Mouse (Mus musculus) subcutaneous adipose tissue, adult 2 months (tissue): ENCODE measurements around the gene Pi16. TPM values are rescaled to one million over a fixed set of nuclear protein-coding genes. Genes with fewer than 3 reads are reported as not detected.

Experiments used
- polyA plus RNA-seq: library from polyadenylated mRNA; depleted of rRNA; stranded (reverse); fragments of >200 nt; gene quantifications from 2 replicates; pipeline ENCODE4 v1.2.3, GENCODE M21; 2012; ENCODE audit warnings: low replicate concordance; rRNA removed

The Pi16 gene
- 58.9 and 112 TPM in 2 replicates for polyA plus RNA-seq

GRCm38 (mm10) chr17:29317380-29317779 lies at the start of gene Pi16:
TSS of gene Pi16 (plus strand) at chr17:29317680.

GRCm38 (mm10) chr17:29268682-29269348 lies 48.7 kb upstream of the Pi16 start, which contains the start of gene BC004004:
TSS of gene BC004004 (plus strand) at chr17:29268788.

DNA sequence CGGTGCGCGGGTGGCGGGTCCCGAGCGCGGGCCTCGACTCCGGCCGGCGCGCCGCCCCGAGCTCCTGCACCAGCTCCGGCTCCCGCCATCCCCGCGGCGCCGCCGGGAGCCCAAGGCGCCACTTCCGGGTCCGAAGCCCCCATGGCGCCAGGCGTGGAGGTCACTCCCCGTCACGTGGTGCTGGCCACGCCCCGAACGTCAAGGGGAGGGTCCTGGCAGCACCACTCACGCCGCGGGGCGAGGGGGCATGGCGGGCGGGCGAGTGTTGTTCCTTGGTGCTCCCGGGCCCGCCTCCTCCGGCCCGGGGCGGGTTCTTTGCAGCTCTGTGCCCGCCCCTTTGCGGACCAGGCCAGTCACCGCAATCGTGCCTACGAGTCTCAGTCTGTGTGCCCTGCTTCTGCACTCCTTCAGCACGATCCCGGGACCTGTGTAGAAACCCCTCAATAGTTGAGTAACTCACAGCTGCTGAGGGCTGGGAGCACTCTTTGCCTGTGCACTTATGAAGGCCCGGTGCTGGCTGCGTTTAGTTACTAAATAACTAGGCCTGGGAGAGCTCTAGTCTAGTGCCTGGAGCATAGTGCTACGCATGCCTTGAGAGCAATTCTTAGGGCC lies 30.3 kb downstream of the Pi16 start, which contains the start of gene Mtch1:
Gene Mtch1 (minus strand): TSS at position 290 of the 612 bp plus-strand sequence.

DNA sequence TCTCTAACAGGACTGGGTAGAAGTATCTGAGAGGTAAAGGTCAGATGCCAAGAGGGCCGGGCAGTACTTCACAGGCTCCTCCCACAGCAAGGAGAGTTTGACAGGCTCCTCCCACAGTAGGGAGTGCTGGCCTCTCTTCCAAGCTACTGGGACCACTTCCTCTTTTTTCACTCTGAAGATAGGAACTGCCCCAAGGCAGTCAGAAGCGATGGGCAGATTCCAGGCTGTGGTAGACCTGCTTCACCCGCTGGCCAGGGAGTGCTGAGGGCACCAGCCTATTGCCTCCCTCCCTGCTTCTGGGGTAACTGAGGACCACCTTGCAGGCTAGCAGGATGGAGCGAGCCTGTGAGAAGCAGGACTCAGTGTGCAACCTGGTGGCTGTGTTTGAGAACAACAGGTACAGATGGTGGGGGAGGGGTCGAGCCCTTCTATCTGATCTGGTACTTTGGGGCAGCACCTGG lies 43.3 kb downstream of the Pi16 start, which contains the start of gene Fgd2:
Gene Fgd2 (plus strand): TSS at position 154 of the 461 bp plus-strand sequence.

Other genes starting within 250 kb of the Pi16 start
- gene Cdkn1a, start 226.7 kb upstream of the Pi16 start, polyA plus RNA-seq: 25.4 and 107 TPM in 2 replicates
- 1.1 and 6.9 TPM in 2 replicates for gene Rab44, start 203.5 kb upstream of the Pi16 start, polyA plus RNA-seq
- gene Cpne5, start 79.5 kb upstream of the Pi16 start, polyA plus RNA-seq: 0.29 and 25.8 TPM in 2 replicates
- 18.2 and 37.1 TPM in 2 replicates for gene Ppil1, start 53.5 kb upstream of the Pi16 start, polyA plus RNA-seq
- gene BC004004, start 48.9 kb upstream of the Pi16 start, polyA plus RNA-seq: 114 and 175 TPM in 2 replicates
- 395 and 446 TPM in 2 replicates for gene Mtch1, start 30.3 kb downstream of the Pi16 start, polyA plus RNA-seq
- gene Fgd2, start 43.2 kb downstream of the Pi16 start, polyA plus RNA-seq: 35.9 and 42.0 TPM in 2 replicates
- gene Pim1, start 173.1 kb downstream of the Pi16 start, polyA plus RNA-seq: 24.2 and 29.6 TPM in 2 replicates
- gene Gm17657, start 232.0 kb downstream of the Pi16 start, polyA plus RNA-seq: not detected in 2 replicates
- gene Tbc1d22b, start 232.1 kb downstream of the Pi16 start, polyA plus RNA-seq: 15.9 and 20.6 TPM in 2 replicates
- 0.40 TPM in 1 of 2 replicates, not detected in the other for gene Tmem217, start 234.7 kb downstream of the Pi16 start, polyA plus RNA-seq